Mouse (Mus musculus) layer of hippocampus, adult 9-10 months (tissue): ENCODE results near the gene Rassf10.

ENCODE experiments used
- DNase-seq: peaks from one replicate; pipeline ENCODE4 v3.0.0; 2022; ENCODE audit warnings: low spot score

Rassf10 gene

GRCm38 (mm10) chr7:112957630-112958029 lies 3.9 kb downstream of the Rassf10 start:
- DNase-seq, result no peak

GRCm38 (mm10) chr7:112966382-112966781 lies 12.6 kb downstream of the Rassf10 start:
- no peak for DNase-seq

GRCm38 (mm10) chr7:112966786-112967185 lies 13.0 kb downstream of the Rassf10 start:
- DNase-seq, result no peak

GRCm38 (mm10) chr7:112983316-112983715 lies 29.6 kb downstream of the Rassf10 start:
- no peak for DNase-seq

GRCm38 (mm10) chr7:112984704-112985577 lies 31.2 kb downstream of the Rassf10 start:
- DNase-seq, result no peak

GRCm38 (mm10) chr7:112985578-112985949 lies 31.8 kb downstream of the Rassf10 start:
- DNase-seq, result no peak

GRCm38 (mm10) chr7:112992928-112993327 lies 39.2 kb downstream of the Rassf10 start:
- DNase-seq, result no peak

- no peak for DNase-seq
These were observed 49.9 kb downstream of the Rassf10 start for GRCm38 (mm10) chr7:113003565-113004255.

GRCm38 (mm10) chr7:113005726-113006125 lies 52.0 kb downstream of the Rassf10 start:
- no peak for DNase-seq
